Mouse (Mus musculus) neural tube, embryonic 13.5 days (tissue): ENCODE data around the gene Grin3a. TPM values are rescaled to one million over a fixed set of nuclear protein-coding genes. Genes with fewer than 3 reads are reported as not detected.

ENCODE experiments used
- ATAC-seq: fragments of 200-750 bp; cut with Nextera tagmentation; 2 replicates; pipeline ENCODE4 v1.8.0; 2017; ENCODE audit warnings: low read depth, mild to moderate bottlenecking, moderate TSS enrichment, moderate library complexity
- H3K27ac ChIP-seq: fragments of 300-500 bp; sonication (generic); replicated peaks from 2 replicates; pipeline ENCODE4 v1.5.1; 2015; ENCODE audit warnings: moderate library complexity, mild to moderate bottlenecking, inconsistent platforms
- H3K27me3 ChIP-seq: fragments of 300-500 bp; sonication (generic); 2 replicates; pipeline ENCODE4 v1.6.1; 2015; ENCODE audit warnings: mild to moderate bottlenecking, inconsistent platforms
- H3K36me3 ChIP-seq: fragments of 300-500 bp; sonication (generic); 2 replicates; pipeline ENCODE4 v1.6.1; 2015; ENCODE audit warnings: mild to moderate bottlenecking, inconsistent platforms
- H3K4me1 ChIP-seq: fragments of 300-500 bp; sonication (generic); replicated peaks from 2 replicates; pipeline ENCODE4 v1.6.1; 2015; ENCODE audit warnings: inconsistent platforms
- H3K4me2 ChIP-seq: fragments of 300-500 bp; sonication (generic); 2 replicates; pipeline ENCODE4 v1.6.1; 2015; ENCODE audit warnings: inconsistent platforms, mild to moderate bottlenecking, moderate library complexity
- H3K4me3 ChIP-seq: fragments of 300-500 bp; sonication (generic); 2 replicates; pipeline ENCODE4 v1.5.1; 2015; ENCODE audit warnings: mild to moderate bottlenecking, inconsistent platforms
- H3K9ac ChIP-seq: fragments of 300-500 bp; sonication (generic); 2 replicates; pipeline ENCODE4 v1.6.1; 2015; ENCODE audit warnings: moderate library complexity, mild to moderate bottlenecking, inconsistent platforms
- H3K9me3 ChIP-seq: fragments of 300-500 bp; sonication (generic); 2 replicates; pipeline ENCODE4 v1.6.1; 2016; ENCODE audit warnings: inconsistent platforms
- WGBS: fragments of 180-500 bp; shearing (Covaris S2); methylation state at CpG from one replicate; pipeline ENCODE4 v1.1.7; 2015; 5-methylcytosine and 5-hydroxymethylcytosine counted together
- polyA plus RNA-seq: library from polyadenylated mRNA; unstranded; fragments of >200 nt; fragmentation: Nextera tagmentation; extraction: Ambion mirVana; gene quantifications from 2 replicates; pipeline ENCODE4 v1.2.1, GENCODE M21; 2015

The Grin3a gene
- 10.9 and 11.4 TPM in 2 replicates for polyA plus RNA-seq

GRCm38 (mm10) chr4:49845612-49845985, at the start of gene Grin3a:
Gene Grin3a, minus strand, starts transcription at chr4:49845744.
- peak within 1 kb of the TSS; percentile 77 for H3K4me3 ChIP-seq
- H3K4me2 ChIP-seq: peak within 1 kb of the TSS; percentile 98
- H3K9ac ChIP-seq: peak within 1 kb of the TSS; percentile 77
- no peaks in the 10 kb centered on the region for H3K36me3 ChIP-seq
- peaks cover 32% of the 10 kb centered on the region for H3K4me1 ChIP-seq
- peaks cover 43% of the 10 kb centered on the region for H3K27me3 ChIP-seq
- ATAC-seq: peak; percentile 95
- WGBS: under 1% methylated on average over 25 of the region's 25 CpGs
- peak within 1 kb of the TSS; percentile 64 for H3K27ac ChIP-seq
- no peaks in the 10 kb centered on the region for H3K9me3 ChIP-seq

DNA sequence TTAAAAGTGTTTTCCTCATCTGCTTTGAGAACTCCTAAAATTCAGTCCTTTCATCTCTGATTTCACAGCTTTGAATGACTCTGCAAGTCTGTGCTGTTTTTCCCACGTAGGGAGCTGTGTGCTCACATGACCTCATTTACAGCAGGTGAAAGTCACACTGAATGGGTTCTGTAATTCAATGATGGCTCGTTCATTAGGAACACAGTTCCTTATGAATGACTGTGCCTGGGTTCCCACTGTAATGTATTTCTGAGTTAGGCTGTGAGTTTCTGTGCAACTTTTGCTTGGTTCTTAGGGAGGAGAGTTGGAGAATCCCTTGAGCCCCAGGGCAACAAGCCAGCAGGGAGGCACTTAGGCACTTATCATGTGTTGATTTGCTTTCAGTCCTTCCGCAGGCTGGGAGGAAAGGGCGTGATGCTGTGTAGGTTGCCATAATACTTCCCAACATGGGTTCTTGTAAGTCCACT, 46.3 kb upstream of the Grin3a start:
- peak; percentile 53 for ATAC-seq
- WGBS: 15% methylated on average over 4 of the region's 4 CpGs

GRCm38 (mm10) chr4:49877084-49877483, 31.5 kb upstream of the Grin3a start:
- H3K27me3 ChIP-seq: no peaks in the 10 kb centered on the region

More for the DNA sequence above, 46.3 kb upstream of the Grin3a start:
- Histone ChIP-seq H3K9me3 (no peaks in the 10 kb centered on the region), H3K4me2 (no peak overlapping the region), H3K4me3 (no peak overlapping the region), H3K27ac (no peak overlapping the region), H3K36me3 (no peaks in the 10 kb centered on the region), H3K9ac (no peak overlapping the region), H3K4me1 (peaks cover 8% of the 10 kb centered on the region), H3K27me3 (no peaks in the 10 kb centered on the region)

DNA sequence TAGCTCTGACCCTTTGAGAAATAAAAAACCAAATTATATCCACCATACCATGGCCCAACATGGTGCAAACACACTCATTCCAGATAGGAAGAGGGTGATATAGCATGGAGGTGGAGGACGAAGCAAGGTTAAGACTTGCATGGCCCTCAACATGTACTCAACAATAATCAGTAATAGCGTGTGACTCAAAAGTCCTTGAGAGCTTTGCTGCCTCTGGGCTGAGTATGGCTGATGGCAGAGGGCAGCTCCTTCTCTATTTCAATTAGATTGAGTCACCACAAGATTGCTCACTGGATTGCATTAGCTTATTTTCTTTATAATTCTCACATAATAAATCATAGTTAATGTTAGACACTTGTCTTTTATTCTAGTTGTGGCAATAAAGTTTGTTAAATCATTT, 15.1 kb upstream of the Grin3a start:
- WGBS: 91% methylated on average over 2 of the region's 2 CpGs
- no peak overlapping the region for H3K4me3 ChIP-seq
- H3K4me2 ChIP-seq: no peak overlapping the region
- H3K27me3 ChIP-seq: no peaks in the 10 kb centered on the region
- no peaks in the 10 kb centered on the region for H3K4me1 ChIP-seq
- H3K36me3 ChIP-seq: no peaks in the 10 kb centered on the region
- H3K9ac ChIP-seq: no peak overlapping the region
- H3K9me3 ChIP-seq: no peaks in the 10 kb centered on the region
- no peak for ATAC-seq
- no peak overlapping the region for H3K27ac ChIP-seq

More at GRCm38 (mm10) chr4:49877084-49877483, 31.5 kb upstream of the Grin3a start:
- Histone ChIP-seq H3K9me3 (no peaks in the 10 kb centered on the region), H3K4me1 (no peaks in the 10 kb centered on the region), H3K36me3 (no peaks in the 10 kb centered on the region), H3K4me2 (no peak overlapping the region), H3K9ac (no peak overlapping the region), H3K4me3 (no peak overlapping the region), H3K27ac (no peak overlapping the region)
- no peak for ATAC-seq
- 69% methylated on average over 3 of the region's 3 CpGs for WGBS

- peaks cover 43% of the 10 kb centered on the region for H3K27me3 ChIP-seq
- no peaks in the 10 kb centered on the region for H3K36me3 ChIP-seq
- WGBS: under 1% methylated on average over 63 of the region's 63 CpGs
- peak overlapping the region; percentile 98 for H3K4me2 ChIP-seq
- peak overlapping the region; percentile 77 for H3K4me3 ChIP-seq
- H3K4me1 ChIP-seq: peaks cover 32% of the 10 kb centered on the region
- peak overlapping the region; percentile 64 for H3K27ac ChIP-seq
- H3K9ac ChIP-seq: peak overlapping the region; percentile 77
- peak; percentile 65 for ATAC-seq
- H3K9me3 ChIP-seq: no peaks in the 10 kb centered on the region
Observed at GRCm38 (mm10) chr4:49844828-49845611, 524 bp downstream of the Grin3a start.

- no peaks in the 10 kb centered on the region for H3K36me3 ChIP-seq
- peak overlapping the region; percentile 77 for H3K4me3 ChIP-seq
- peak overlapping the region; percentile 98 for H3K4me2 ChIP-seq
- no peaks in the 10 kb centered on the region for H3K9me3 ChIP-seq
- H3K4me1 ChIP-seq: peaks cover 32% of the 10 kb centered on the region
- 0 out of 2 replicates have a peak overlapping the region, but pooled peaks have one; percentile 64 for H3K27ac ChIP-seq
- 3% methylated on average over 33 of the region's 33 CpGs for WGBS
- H3K27me3 ChIP-seq: peaks cover 43% of the 10 kb centered on the region
- peak overlapping the region; percentile 77 for H3K9ac ChIP-seq
- ATAC-seq: peak; percentile 37
Observed at GRCm38 (mm10) chr4:49844274-49844827, 1.2 kb downstream of the Grin3a start.

DNA sequence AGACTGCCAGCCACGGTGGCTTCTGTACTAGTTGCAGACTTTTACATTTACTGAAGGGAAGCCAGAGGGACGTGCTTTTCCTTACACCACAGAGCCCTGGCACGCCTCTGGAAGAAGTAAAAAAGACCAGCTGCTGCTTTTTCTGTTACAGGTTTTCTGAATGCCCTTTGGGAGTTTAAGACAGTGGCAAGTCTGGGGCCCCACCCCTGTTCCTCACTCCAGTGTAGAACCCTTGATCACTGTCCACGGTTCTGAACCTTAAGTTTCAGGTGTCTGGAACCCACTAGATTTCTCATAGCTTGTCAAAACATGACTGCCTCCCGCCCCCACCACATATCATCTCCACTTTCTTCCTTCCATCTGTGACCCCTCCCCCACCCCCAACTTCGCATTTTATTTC, 1.8 kb downstream of the Grin3a start:
- Histone ChIP-seq H3K9ac (0 out of 2 replicates have a peak overlapping the region, but pooled peaks have one; percentile 22), H3K4me1 (peaks cover 32% of the 10 kb centered on the region)
- 16% methylated on average over 6 of the region's 6 CpGs for WGBS

GRCm38 (mm10) chr4:49832035-49832434, 13.5 kb downstream of the Grin3a start:
- Histone ChIP-seq H3K9me3 (no peaks in the 10 kb centered on the region), H3K36me3 (no peaks in the 10 kb centered on the region), H3K4me2 (no peak overlapping the region), H3K4me3 (no peak overlapping the region), H3K27ac (no peak overlapping the region), H3K4me1 (no peaks in the 10 kb centered on the region), H3K27me3 (no peaks in the 10 kb centered on the region), H3K9ac (no peak overlapping the region)
- no peak for ATAC-seq

More for the DNA sequence above, 1.8 kb downstream of the Grin3a start:
- Histone ChIP-seq H3K9me3 (no peaks in the 10 kb centered on the region), H3K4me2 (peak overlapping the region; percentile 98), H3K4me3 (peak overlapping the region; percentile 77), H3K27me3 (peaks cover 43% of the 10 kb centered on the region), H3K27ac (no peak overlapping the region), H3K36me3 (no peaks in the 10 kb centered on the region)
- ATAC-seq: no peak

DNA sequence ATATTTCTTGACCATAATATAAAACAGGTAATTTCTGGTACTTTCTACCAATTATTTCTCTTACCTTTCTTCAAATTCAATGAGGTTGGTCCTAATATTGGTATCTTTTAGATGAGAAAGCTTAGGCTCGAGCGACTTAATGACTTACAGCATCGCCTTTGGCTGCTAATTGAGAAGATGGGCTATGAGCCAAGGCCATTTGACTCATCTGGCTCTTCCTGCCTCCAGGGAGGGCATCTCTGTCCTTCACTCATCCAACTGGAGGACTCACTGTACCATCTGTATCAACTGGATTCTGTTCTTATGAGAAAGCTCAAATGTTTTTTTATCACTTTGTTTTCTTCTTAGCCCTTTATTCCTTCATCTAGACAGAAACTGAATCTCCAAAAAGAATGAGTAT, 31.7 kb downstream of the Grin3a start:
- Histone ChIP-seq H3K4me3 (no peak overlapping the region), H3K27me3 (no peaks in the 10 kb centered on the region), H3K4me2 (no peak overlapping the region), H3K9ac (no peak overlapping the region), H3K36me3 (no peaks in the 10 kb centered on the region), H3K9me3 (no peaks in the 10 kb centered on the region), H3K27ac (no peak overlapping the region), H3K4me1 (no peaks in the 10 kb centered on the region)
- ATAC-seq: 0 out of 2 replicates have a peak, but pooled peaks have one; percentile 50
- 62% methylated on average over 3 of the region's 3 CpGs for WGBS

DNA sequence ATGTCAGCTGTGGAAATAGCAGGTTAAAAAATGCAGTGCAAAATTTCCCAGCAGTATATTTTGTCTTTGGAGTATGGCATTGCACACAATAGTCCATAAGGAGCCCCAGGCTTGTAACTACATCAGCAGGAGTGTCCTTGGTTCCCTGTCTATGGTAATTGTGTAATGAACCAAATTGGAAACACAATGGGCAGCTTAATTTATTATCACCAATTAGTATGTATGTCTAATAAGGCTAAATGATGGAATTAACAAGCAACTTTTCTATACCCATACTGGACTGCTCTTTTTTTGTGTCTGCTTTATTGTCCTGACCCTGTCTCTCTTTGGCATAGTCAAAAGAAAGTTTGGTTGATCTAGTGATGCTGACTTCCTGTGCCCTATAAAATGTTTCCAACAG, 38.8 kb downstream of the Grin3a start:
- ATAC-seq: no peak
- Histone ChIP-seq H3K27ac (no peak overlapping the region), H3K27me3 (no peaks in the 10 kb centered on the region), H3K9me3 (no peaks in the 10 kb centered on the region), H3K4me1 (peaks cover 15% of the 10 kb centered on the region), H3K4me3 (no peak overlapping the region), H3K4me2 (no peak overlapping the region), H3K9ac (no peak overlapping the region), H3K36me3 (no peaks in the 10 kb centered on the region)

DNA sequence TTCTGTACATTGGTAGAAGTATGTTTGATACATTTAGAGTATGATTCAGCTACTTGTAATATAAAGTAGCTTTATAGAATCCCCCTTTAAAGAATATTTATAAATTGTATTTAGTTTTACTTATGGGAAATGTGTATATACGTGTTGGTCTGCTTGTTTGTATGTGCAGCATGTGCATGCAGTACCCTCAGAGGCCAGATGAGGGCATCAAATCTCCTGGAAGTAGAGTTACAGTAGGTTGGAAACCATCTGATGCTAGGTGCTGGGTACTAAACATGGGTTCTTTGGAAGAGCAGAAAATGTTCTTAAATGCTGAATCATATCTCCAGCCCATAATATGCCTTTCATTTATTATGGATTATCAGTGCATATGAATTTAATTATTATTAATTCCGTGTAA, 46.2 kb downstream of the Grin3a start:
- Histone ChIP-seq H3K4me1 (no peaks in the 10 kb centered on the region), H3K4me2 (no peak overlapping the region), H3K27ac (no peak overlapping the region), H3K27me3 (no peaks in the 10 kb centered on the region), H3K4me3 (no peak overlapping the region), H3K36me3 (no peaks in the 10 kb centered on the region), H3K9ac (no peak overlapping the region), H3K9me3 (no peaks in the 10 kb centered on the region)
- no peak for ATAC-seq
- 86% methylated on average over 2 of the region's 2 CpGs for WGBS

- ATAC-seq: no peak
- WGBS: 82% methylated on average over 2 of the region's 2 CpGs
Observed at GRCm38 (mm10) chr4:49788971-49789370, 56.6 kb downstream of the Grin3a start.

More at GRCm38 (mm10) chr4:49788971-49789370, 56.6 kb downstream of the Grin3a start:
- Histone ChIP-seq H3K27ac (no peak overlapping the region), H3K4me3 (no peak overlapping the region), H3K9me3 (no peaks in the 10 kb centered on the region), H3K4me1 (no peaks in the 10 kb centered on the region), H3K27me3 (no peaks in the 10 kb centered on the region), H3K4me2 (no peak overlapping the region), H3K9ac (no peak overlapping the region), H3K36me3 (no peaks in the 10 kb centered on the region)
